Mouse (Mus musculus) hindbrain, embryonic 11.5 days (tissue): ENCODE results near the gene Jarid2. TPM values are rescaled to one million over a fixed set of nuclear protein-coding genes. Genes with fewer than 3 reads are reported as not detected.

ENCODE experiments used
- ATAC-seq: fragments of 200-750 bp; cut with Nextera tagmentation; 2 replicates; pipeline ENCODE4 v1.8.0; 2017; ENCODE audit warnings: mild to moderate bottlenecking, moderate TSS enrichment, moderate library complexity; ENCODE audit not compliant: low FRiP score
- DNase-seq: peaks from one replicate; pipeline ENCODE4 v3.0.0-alpha.2; 2015; ENCODE audit warnings: low spot score
- H3K27ac ChIP-seq: fragments of 300-500 bp; sonication (generic); 2 replicates; pipeline ENCODE4 v1.5.1; 2014; ENCODE audit warnings: mild to moderate bottlenecking, low read depth, low read length
- H3K27me3 ChIP-seq: fragments of 300-500 bp; sonication (generic); 2 replicates; pipeline ENCODE4 v1.6.1; 2014; ENCODE audit warnings: mild to moderate bottlenecking, low read length, moderate library complexity, mixed read lengths; ENCODE audit not compliant: control insufficient read depth, insufficient read depth
- H3K36me3 ChIP-seq: fragments of 300-500 bp; sonication (generic); 2 replicates; pipeline ENCODE4 v1.6.1; 2014; ENCODE audit warnings: mild to moderate bottlenecking, low read length, moderate library complexity, mixed read lengths; ENCODE audit not compliant: control insufficient read depth, insufficient read depth
- H3K4me1 ChIP-seq: fragments of 300-500 bp; sonication (generic); replicated peaks from 2 replicates; pipeline ENCODE4 v1.6.1; 2014; ENCODE audit warnings: low read length, mixed read lengths; ENCODE audit not compliant: control insufficient read depth, insufficient read depth
- H3K4me2 ChIP-seq: fragments of 300-500 bp; sonication (generic); replicated peaks from 2 replicates; pipeline ENCODE4 v1.6.1; 2014; ENCODE audit warnings: mild to moderate bottlenecking, low read depth, low read length
- H3K4me3 ChIP-seq: fragments of 300-500 bp; sonication (generic); 2 replicates; pipeline ENCODE4 v1.5.1; 2014; ENCODE audit warnings: low read depth, low read length
- H3K9ac ChIP-seq: fragments of 300-500 bp; sonication (generic); 2 replicates; pipeline ENCODE4 v1.6.1; 2014; ENCODE audit warnings: low read depth, low read length
- H3K9me3 ChIP-seq: fragments of 300-500 bp; sonication (generic); 2 replicates; pipeline ENCODE4 v1.6.1; 2016; ENCODE audit warnings: low read length; ENCODE audit not compliant: control insufficient read depth
- WGBS: fragments of 180-500 bp; shearing (Covaris S2); extraction: QIAGEN DNeasy Blood & Tissue Kit; methylation state at CpG from one replicate; pipeline ENCODE4 v1.1.7; 2014; 5-methylcytosine and 5-hydroxymethylcytosine counted together
- polyA plus RNA-seq: library from polyadenylated mRNA; unstranded; fragments of >200 nt; fragmentation: Nextera tagmentation; extraction: Ambion mirVana; gene quantifications from 2 replicates; pipeline ENCODE4 v1.2.1, GENCODE M21; 2014

The Jarid2 gene
- polyA plus RNA-seq, 1 experiment from 2014 or later, result 45.9 TPM

DNA sequence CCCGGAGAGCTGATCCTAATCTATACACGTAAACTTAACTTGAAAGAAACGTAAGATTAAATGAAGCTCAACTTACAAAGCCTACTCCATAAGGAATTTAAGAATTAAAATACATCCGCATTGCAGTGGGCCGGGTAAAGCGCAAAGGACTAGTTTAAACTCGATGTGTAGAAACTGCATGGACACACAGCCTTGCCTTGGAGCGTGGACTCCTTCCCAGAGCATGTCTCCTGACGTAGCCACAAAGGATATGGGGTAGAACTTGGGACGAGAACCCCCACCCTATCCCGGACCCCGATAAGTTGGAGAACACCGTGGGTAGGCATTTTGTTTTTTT is 3.7 kb downstream of the Jarid2 start:
- WGBS, result 1% methylated on average over 13 of the region's 13 CpGs
- Histone ChIP-seq H3K4me1 (0 out of 2 replicates have a peak, but pooled peaks cover 3% of the 10 kb centered on the region), H3K9me3 (no peaks in the 10 kb centered on the region), H3K4me3 (peak overlapping the region; percentile 70), H3K27me3 (no peaks in the 10 kb centered on the region), H3K27ac (peak overlapping the region; percentile 60), H3K9ac (peak overlapping the region; percentile 78), H3K4me2 (peak overlapping the region; percentile 78), H3K36me3 (no peaks in the 10 kb centered on the region)
- DNase-seq (no peak), ATAC-seq (0 out of 2 replicates have a peak, but pooled peaks have one; percentile 1)

DNA sequence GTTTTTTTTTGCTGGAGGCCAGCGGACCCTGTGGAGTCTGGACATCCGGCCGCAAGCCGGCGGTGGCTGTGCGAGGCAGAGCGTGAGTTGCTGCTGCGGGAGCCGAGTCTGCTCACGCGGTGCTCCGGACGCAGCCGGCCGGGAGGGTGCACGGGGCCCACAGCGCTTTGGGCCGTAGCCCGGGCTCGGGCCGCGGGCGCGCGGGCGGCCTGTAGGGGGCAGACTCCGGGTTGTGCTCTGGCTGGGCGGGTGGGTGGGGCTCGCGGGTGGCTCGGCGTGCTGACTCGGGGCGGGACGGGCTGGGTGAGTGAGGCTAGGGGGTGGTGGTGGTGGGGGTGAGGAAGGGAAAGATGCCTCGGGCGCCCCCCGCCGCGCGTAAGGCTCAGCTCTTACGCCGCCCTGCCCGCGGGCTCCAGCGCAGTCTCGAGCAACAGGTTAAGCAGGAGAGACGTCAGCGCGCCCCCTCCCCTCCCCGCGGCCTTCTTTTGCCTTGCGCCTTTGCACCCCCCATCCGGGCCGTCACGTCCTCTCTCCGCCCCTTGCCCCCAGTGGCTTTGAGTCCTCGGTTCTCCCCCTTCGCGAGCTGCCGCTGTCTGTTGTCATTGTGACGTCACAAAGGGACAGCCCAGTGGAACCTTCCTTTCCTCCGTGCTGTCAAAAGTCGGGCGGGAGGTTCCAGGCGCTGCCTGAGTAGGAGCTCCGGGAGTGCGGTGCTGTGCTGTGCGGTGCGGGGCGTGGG is 4.3 kb downstream of the Jarid2 start:
- no peaks in the 10 kb centered on the region for H3K9me3 ChIP-seq
- 0 out of 2 replicates have a peak, but pooled peaks cover 3% of the 10 kb centered on the region for H3K4me1 ChIP-seq
- no peaks in the 10 kb centered on the region for H3K27me3 ChIP-seq
- WGBS, result 0% methylated on average over 44 of the region's 71 CpGs
- H3K27ac ChIP-seq, result peak overlapping the region; percentile 60
- H3K4me2 ChIP-seq, result peak overlapping the region; percentile 78
- peak overlapping the region; percentile 70 for H3K4me3 ChIP-seq
- DNase-seq (peak; percentile 85), ATAC-seq (peak; percentile 58)
- H3K36me3 ChIP-seq, result no peaks in the 10 kb centered on the region
- H3K9ac ChIP-seq, result peak overlapping the region; percentile 78

GRCm38 (mm10) chr13:44734441-44734840 is 5.2 kb downstream of the Jarid2 start:
- Histone ChIP-seq H3K4me1 (0 out of 2 replicates have a peak, but pooled peaks cover 3% of the 10 kb centered on the region), H3K27me3 (no peaks in the 10 kb centered on the region), H3K4me3 (peak overlapping the region; percentile 70), H3K4me2 (peak overlapping the region; percentile 78), H3K36me3 (no peaks in the 10 kb centered on the region), H3K27ac (no peak overlapping the region), H3K9ac (peak overlapping the region; percentile 78; the same call in 1 of the 2 replicates), H3K9me3 (no peaks in the 10 kb centered on the region)
- DNase-seq (no peak), ATAC-seq (no peak)
- 72% methylated on average over 5 of the region's 5 CpGs for WGBS

- H3K4me2 ChIP-seq, result no peak overlapping the region
- H3K27ac ChIP-seq, result no peak overlapping the region
- H3K4me1 ChIP-seq, result no peaks in the 10 kb centered on the region
- H3K36me3 ChIP-seq, result no peaks in the 10 kb centered on the region
- ATAC-seq (no peak), DNase-seq (no peak)
- H3K4me3 ChIP-seq, result no peak overlapping the region
- no peak overlapping the region for H3K9ac ChIP-seq
- 42% methylated on average over 1 of the region's 1 CpGs for WGBS
- no peaks in the 10 kb centered on the region for H3K9me3 ChIP-seq
- no peaks in the 10 kb centered on the region for H3K27me3 ChIP-seq
Observed at GRCm38 (mm10) chr13:44735088-44735690, 5.9 kb downstream of the Jarid2 start.

DNA sequence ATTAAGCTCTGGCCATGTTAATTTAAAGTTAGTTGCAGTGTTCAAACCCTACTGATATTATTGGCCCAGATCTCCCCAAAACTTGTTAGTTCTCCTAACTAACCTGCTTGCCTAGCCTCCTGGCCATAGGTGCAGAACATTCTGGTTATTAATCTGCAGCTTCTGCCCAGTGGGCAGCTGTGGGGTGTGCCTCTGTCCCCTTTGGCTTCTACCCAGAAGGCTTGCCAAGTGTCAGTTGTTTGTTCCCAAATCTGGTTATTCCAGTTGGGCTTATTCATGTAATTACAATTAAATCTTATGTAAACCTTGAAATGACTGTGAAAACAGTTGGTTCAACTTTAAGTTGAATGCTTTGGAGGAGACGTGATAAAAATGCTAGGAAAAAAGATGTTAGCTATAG is 8.0 kb downstream of the Jarid2 start:
- H3K9ac ChIP-seq, result no peak overlapping the region
- no peak overlapping the region for H3K4me3 ChIP-seq
- H3K9me3 ChIP-seq, result no peaks in the 10 kb centered on the region
- no peak overlapping the region for H3K4me2 ChIP-seq
- no peaks in the 10 kb centered on the region for H3K4me1 ChIP-seq
- no peaks in the 10 kb centered on the region for H3K27me3 ChIP-seq
- 92% methylated on average over 1 of the region's 1 CpGs for WGBS
- no peak for ATAC-seq
- DNase-seq, result no peak
- H3K36me3 ChIP-seq, result no peaks in the 10 kb centered on the region
- no peak overlapping the region for H3K27ac ChIP-seq

- peaks cover 10% of the 10 kb centered on the region for H3K4me1 ChIP-seq
- H3K36me3 ChIP-seq, result no peaks in the 10 kb centered on the region
- ATAC-seq (peak; percentile 85), DNase-seq (peak; percentile 74)
- no peaks in the 10 kb centered on the region for H3K9me3 ChIP-seq
- no peaks in the 10 kb centered on the region for H3K27me3 ChIP-seq
- 20% methylated on average over 3 of the region's 3 CpGs for WGBS
- peak overlapping the region; percentile 70 for H3K27ac ChIP-seq
- H3K4me3 ChIP-seq, result no peak overlapping the region
- H3K9ac ChIP-seq, result no peak overlapping the region
- no peak overlapping the region for H3K4me2 ChIP-seq
Observed at GRCm38 (mm10) chr13:44751780-44752179, 22.5 kb downstream of the Jarid2 start.

GRCm38 (mm10) chr13:44753206-44753605 is 23.9 kb downstream of the Jarid2 start:
- Histone ChIP-seq H3K4me3 (no peak overlapping the region), H3K36me3 (no peaks in the 10 kb centered on the region), H3K4me2 (no peak overlapping the region), H3K27ac (no peak overlapping the region), H3K9ac (no peak overlapping the region), H3K9me3 (no peaks in the 10 kb centered on the region), H3K4me1 (peaks cover 7% of the 10 kb centered on the region), H3K27me3 (no peaks in the 10 kb centered on the region)
- DNase-seq (no peak), ATAC-seq (no peak)
- 82% methylated on average over 2 of the region's 2 CpGs for WGBS

- 8% methylated on average over 5 of the region's 5 CpGs for WGBS
- Histone ChIP-seq H3K27ac (peak overlapping the region; percentile 67), H3K36me3 (no peaks in the 10 kb centered on the region), H3K4me2 (no peak overlapping the region), H3K4me3 (no peak overlapping the region), H3K27me3 (no peaks in the 10 kb centered on the region), H3K9ac (no peak overlapping the region), H3K4me1 (peaks cover 7% of the 10 kb centered on the region), H3K9me3 (no peaks in the 10 kb centered on the region)
- ATAC-seq (no peak; the same call in 1 of the 2 replicates), DNase-seq (no peak)
Observed at GRCm38 (mm10) chr13:44755434-44755833, 26.2 kb downstream of the Jarid2 start.

GRCm38 (mm10) chr13:44758750-44759149 is 29.5 kb downstream of the Jarid2 start:
- Histone ChIP-seq H3K9me3 (no peaks in the 10 kb centered on the region), H3K4me1 (peaks cover 7% of the 10 kb centered on the region), H3K27ac (no peak overlapping the region), H3K4me3 (no peak overlapping the region), H3K36me3 (no peaks in the 10 kb centered on the region), H3K27me3 (no peaks in the 10 kb centered on the region), H3K9ac (no peak overlapping the region), H3K4me2 (no peak overlapping the region)
- ATAC-seq (no peak), DNase-seq (no peak)
- WGBS, result 100% methylated on average over 1 of the region's 1 CpGs
